Mouse (Mus musculus) lung, postnatal 25 days (tissue): ENCODE results near the gene Gm20388.

ENCODE experiments used
- DNase-seq: peaks from one replicate; pipeline ENCODE4 v3.0.0; 2022; ENCODE audit warnings: low spot score

Gene Gm20388

DNA sequence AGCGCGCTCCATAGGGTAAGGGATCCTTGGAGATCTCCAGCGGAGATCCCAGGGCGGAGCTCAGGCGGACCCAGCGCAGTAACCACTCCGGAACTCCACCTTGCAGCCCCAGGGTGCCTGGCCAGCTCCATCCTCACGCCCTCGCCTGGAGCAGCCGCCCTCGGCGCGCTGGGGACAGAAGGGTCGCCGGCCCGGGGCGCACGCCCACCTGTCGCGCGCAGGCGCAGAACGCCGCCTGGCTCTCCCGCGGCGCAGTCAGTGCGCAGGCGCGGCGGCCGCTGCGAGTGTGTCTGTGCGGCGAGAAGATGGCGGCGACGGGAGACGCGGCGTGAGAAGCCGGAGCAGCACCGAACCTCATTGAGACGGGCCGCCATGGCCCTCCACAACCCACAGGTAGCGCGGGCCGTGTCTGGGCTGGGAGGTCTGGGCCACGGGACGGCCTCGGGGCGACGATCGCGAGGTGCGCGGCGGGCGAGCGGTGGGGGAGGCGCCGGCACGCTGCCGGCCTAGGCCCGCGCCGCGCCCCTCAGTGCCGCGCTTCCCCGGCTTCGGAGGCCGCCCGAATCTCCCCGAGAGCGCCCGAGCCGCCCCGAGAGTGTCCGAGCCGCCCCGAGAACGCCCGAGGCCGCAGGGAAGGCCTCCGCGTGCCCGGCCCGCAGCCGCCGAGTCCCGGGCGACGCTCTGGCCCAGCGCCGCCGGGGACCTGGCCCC lies at the start of gene Gm20388:
Gene Gm20388, plus strand, starts transcription at position 295 of the 711 bp plus-strand sequence.
- peak; percentile 92 for DNase-seq

DNA sequence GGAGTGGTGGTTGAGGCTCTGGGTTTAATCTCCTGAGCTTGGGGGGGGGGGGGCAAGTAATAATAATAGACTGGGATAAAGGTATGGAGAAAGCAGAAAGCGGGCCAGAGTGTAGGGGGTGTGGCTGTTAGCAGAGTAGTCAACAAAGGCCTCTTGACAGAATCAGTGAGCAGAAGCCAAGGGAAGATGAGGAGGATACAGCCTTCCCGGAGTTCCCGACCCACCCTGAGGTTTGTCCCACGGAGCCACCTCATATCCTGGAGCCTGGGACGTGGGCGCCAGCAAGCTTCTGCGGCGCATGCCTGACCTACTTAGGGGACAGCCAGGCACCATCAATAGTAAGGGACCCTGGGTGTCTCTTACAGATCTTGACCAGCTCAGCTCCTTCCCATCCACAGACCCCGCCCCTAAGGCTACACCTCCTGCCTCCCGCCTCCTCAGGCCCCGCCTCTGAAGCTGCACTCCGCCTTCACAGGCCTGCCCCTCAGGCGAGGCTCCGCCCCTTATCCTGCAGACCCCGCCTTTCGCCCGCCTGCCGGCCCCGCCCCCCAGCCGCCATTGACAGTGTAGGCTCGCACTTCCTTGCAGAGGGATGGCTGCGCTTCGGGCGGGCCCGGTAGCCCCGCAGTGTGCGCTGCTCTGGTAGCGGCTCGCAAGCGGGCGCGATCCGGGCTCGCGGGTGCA lies 48.8 kb upstream of the Gm20388 start, which contains the start of gene Klhl36:
Gene Klhl36, plus strand, starts transcription at position 561 of the 684 bp plus-strand sequence.
- DNase-seq = peak; percentile 97

DNA sequence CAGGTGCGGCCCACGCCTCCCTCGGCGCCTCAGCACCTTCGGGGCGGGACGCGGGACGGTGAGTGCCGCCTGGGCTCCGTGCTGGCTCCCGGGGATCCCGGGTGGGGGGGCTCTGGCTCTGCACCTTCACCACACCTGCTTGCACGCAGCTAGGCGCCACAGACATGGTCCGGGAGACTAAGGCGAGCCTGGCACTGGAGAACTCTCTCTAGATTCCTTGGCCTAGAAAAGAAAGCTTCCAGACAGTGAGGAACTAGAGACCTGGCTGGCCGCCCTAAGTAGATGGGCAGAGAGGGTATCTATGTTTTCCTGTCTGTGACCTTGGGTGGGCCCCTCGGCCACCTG lies 48.3 kb upstream of the Gm20388 start:
- DNase-seq = no peak

DNA sequence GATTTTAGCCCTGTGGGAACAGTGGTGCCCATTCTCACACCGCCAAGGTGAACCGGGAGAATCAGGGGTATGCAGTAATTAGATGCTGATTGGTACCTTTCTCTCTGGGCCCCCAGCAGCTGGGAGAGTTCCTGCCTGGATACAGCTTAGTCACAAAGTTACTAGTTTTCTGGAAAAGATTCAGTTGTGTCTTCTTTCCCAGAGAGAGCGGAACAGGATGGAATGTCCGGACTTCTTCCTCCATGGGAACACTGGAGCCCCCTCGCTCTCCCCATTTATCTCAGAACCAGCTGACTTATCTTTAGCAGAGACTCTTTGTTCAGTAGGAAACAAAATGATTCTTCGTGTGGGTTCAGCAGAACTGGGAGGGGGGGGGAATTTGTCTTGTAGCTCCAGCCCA lies 47.9 kb upstream of the Gm20388 start:
- no peak for DNase-seq

DNA sequence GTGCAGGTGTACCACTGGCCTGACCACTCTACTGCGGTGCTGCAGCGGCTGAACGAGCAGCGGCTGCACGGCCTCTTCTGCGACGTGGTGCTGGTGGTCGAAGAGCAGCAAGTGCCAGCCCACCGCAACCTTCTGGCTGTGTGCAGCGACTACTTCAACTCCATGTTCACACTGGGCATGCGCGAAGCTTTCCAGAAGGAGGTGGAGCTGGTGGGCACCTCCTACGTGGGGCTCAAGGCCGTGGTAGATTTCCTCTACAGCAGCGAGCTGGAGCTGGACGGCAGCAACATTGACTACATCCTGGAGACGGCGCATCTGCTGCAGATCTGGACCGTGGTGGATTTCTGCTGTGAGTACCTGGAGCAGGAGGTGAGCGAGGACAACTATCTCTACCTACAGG lies 41.0 kb upstream of the Gm20388 start:
- DNase-seq = no peak

DNA sequence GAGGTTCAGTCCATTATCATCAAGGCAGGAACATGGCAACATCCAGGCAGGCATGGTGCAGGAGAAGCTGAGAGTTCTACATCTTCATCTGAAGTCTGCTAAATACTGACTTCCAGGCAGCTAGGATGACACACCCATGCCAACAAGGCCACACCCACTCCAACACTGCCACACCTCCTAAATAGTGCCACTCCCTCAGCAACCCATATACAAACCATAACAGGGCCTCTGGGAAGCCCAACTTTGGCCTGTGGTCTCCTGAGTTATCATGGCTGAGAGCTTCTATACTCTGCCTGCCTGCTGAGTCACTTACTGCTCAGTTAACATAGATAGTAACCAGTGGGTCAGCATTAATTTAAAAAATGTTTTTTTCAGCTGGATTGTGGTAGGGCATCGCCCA lies 37.5 kb upstream of the Gm20388 start:
- no peak for DNase-seq

DNA sequence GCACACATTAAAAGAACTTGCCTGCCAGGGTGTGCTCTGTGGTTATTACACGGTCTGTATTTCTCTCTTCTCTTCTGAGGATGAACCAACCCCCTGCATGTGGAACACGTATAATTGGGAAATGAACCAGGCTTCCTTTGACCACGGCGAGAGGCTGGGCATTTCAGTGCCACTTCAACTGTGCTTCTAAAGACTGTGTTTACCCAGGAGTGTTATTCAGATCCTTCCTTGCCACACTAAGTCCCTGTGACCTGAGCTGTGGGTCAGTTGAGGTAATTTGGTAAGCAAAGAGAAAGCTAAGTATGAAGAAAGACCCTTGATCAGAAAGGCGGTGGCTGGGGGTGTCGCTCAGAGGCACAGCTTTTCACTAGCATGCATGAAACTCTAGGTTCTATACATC lies 29.3 kb upstream of the Gm20388 start:
- peak; percentile 56 for DNase-seq

DNA sequence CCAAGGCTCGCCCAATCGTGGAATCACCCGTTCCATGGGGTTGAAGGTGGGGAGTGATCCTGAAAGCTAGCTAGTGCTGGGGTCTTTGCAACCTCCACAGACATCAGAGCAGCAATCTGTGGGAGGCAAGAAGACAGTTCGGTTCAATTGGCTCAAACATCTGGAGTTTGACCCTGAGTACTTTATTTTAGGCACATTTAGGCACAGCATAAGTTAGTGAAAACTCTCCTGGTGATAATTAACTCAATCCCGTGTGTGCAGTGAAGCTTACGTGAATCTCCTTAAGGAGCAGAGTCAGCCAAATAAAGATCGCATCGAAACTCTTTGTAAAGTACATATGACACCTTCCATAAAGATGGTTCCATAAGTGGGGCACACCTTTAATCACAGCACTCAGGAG lies 28.7 kb upstream of the Gm20388 start:
- DNase-seq = no peak

DNA sequence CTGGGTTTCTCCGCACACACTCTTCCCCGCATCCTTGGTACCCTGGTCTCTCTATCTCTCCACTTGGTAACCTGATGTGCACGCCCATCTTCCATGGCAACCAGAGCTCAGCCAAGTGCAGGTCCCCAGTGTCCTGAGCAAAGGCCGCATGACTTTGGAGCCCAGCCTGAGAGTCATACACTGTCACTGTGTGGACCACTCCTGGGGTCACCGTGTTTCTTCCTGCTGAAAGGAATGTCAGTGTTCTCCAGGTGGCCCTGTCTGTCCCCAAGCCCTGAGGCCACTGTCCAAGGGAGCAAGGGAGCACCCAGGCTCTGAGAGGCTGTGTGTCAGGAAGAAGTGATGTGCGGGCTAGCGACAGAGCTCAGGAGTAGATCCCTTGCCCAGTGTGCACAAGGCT lies 27.4 kb upstream of the Gm20388 start:
- DNase-seq = no peak

DNA sequence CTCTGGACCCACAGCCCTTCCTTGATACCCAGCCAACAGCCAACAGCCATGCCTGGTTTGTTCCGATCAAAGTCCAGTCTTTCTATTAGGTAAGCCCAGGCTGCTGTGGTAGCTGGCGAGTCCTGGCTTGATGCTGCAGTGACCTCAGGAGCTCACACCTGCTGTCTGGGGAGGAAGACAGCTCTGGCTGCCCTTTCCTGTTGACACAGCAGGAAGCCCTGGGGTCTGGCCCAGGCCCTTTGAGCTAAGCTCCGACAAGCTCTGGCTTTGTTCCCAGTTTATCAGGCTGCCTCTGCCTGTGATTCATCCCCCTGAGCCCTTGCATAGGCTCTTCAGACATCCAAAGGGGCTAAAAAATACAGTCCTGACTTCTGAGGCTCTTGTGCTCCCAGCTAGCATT lies 25.0 kb upstream of the Gm20388 start:
- DNase-seq = peak; percentile 15

DNA sequence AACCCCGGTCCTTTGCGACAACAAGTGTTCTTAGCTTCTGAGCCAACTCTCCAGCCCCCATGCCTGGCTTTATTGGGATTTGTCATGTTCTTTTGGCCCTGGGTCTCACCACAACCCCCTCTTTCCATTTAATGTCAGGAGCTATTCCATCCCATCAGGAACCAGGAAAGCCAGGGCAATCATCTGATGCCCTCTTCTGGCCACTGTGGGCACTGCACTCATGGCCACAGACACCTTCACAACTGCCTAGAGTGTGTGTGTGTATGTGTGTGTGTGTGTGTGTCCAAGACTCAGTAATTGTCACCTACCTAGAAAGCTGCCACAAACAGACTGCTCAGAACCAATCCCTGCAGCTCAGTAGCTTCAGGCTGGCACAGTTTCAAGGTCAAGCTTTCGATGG lies 23.5 kb upstream of the Gm20388 start:
- DNase-seq = peak; percentile 35

DNA sequence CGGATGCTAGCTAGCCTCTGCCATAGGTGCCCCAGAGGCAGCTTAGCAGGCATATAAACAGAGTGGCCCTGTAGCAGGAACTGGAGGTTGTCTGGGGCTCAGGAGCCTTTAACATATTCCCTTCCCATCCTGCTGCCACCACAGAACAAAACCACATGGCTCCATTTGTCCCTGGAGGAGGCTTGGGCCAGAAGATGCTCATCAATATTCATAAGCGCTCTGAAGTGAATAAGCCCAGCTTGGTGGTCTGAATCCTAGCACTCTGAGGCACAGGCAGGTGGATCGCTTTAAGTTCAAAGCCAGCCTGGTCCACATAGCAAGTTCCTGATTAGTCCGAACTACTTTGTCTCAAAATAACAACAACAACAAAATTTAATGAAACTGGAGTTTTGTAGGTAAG lies 22.6 kb upstream of the Gm20388 start:
- no peak for DNase-seq

DNA sequence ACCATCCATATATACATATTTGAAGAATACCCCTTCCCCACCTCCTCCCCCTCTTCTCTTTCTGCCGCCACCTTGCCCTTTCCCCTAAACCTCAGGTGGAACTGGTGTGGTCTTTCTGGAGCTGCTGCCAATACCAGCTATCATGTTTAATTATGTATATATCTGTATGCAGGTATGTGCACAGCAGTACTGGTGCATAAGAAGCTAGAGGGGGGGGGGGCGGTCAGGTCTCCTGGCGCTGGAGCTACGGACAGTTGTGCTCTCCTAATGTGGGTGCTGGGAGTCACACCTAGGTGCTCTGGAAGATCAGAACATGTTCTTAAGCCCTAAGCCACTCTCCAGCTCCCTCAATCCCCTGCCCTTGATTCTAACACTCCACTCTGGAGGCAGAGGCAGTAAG lies 13.6 kb upstream of the Gm20388 start:
- DNase-seq = no peak

DNA sequence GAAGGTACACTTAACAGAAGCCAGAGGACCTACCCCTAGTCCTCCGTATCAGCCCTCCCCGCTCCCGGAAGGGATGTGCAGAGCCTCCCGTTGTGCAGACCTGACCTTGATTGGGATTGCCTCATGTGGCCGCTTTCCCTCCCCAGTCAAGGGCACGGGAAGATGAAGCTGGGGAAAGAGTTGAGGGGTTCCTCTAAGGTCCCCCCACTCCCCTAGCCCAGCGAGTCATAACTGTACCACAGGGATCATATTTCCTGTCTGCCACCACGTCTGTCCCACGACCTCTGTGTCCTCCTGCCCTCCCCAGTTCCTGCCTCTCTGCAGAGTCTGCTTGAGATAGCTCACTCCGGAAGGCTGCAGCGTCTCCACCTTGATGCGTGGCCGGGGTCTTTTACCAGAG lies 12.7 kb upstream of the Gm20388 start:
- DNase-seq = no peak

DNA sequence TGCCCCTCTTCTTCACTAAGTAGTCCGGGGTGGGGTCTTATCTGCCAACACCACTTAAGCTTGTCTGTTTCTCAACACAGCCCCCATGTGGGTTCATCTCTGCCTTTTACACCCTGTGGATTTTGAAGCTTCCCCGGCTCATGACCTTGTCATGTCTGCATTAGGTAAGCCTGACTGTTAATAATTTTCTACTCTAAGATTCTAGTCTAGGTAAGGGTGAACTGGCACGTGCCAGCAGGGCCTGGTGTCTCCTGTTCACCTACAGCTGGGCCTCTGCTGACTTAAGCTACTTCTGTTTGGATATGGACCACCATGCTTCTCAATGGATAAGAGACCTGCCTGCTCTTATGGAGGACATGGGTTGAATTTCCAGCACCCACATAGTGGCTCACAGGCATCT lies 9.3 kb upstream of the Gm20388 start:
- no peak for DNase-seq

DNA sequence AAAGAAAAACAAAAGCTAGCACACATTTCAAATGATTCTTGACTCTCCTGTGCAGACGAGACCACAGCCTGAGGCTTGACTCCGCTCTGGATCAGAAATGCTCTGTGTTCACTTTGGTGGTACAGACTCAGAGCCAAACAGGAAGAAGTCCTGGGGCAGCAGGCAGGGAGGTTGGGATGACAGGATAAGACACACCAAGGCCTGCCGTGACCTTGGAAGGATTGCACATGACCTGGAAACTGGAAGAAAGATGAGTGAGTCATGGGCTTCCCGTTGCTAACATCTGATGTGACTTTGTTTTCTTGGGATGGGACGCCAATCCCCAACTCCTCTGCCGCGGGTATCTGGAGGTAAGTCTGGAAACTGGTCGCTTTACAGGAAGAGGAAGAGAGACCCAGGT lies 8.7 kb upstream of the Gm20388 start:
- no peak for DNase-seq

DNA sequence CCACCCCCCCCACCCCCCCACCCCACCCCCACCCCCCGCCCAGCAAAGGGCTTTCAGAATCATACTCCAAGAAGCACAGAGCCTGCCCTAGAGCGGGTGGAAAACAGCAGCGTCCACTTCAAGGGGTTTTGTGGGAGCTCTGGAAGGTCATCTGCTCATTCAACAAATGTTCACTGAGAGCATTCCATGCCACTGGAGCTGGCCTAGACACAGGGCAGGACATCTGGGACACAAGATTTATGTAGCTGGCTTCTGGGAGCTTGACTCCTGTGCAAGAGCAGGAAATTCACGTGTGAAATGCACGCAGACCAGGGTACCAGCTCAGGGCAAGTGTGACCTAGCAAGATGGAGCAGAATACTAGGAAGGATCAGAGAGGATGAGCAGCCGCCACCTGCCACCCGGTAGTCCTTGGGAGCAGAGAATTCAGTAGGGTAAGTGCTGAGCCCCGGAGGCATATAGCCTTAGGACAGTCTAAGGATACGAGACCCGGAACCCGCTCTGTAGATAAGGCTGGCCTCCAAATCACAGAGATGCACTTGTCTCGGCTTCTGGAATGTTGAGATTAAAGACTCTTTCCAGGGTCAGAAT lies 6.2 kb upstream of the Gm20388 start:
- DNase-seq = no peak

DNA sequence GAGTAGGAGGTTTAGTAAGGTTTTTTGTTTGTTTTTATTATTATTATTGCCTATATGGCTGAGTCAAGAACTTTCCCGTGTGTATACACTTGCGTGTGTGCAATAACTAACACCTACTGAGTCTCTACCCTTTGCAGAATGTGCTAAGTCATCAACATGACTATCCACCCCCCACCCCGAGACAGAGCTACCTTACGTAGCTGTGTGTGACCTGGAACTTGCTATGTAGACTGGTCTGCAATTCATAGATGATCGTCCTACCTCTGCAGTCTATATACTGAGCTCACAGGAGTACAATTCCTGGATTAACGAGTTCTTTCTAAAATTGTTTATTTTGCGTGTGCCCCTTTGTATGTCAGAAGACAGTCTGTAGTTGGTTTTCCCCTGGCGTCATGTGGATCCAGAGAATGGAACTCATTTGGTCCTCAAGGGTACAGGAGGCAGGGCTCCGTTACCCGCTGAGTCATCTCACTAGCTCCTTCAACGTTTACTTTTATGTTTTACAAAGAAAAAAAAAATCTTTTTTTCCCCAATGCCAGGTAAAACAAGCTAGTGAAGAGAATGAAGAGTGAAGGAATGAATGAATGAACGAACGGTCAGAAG lies 596 bp upstream of the Gm20388 start, which contains the start of gene Usp10:
Gene Usp10, plus strand, starts transcription at position 417 of the 603 bp plus-strand sequence.
- DNase-seq = no peak

DNA sequence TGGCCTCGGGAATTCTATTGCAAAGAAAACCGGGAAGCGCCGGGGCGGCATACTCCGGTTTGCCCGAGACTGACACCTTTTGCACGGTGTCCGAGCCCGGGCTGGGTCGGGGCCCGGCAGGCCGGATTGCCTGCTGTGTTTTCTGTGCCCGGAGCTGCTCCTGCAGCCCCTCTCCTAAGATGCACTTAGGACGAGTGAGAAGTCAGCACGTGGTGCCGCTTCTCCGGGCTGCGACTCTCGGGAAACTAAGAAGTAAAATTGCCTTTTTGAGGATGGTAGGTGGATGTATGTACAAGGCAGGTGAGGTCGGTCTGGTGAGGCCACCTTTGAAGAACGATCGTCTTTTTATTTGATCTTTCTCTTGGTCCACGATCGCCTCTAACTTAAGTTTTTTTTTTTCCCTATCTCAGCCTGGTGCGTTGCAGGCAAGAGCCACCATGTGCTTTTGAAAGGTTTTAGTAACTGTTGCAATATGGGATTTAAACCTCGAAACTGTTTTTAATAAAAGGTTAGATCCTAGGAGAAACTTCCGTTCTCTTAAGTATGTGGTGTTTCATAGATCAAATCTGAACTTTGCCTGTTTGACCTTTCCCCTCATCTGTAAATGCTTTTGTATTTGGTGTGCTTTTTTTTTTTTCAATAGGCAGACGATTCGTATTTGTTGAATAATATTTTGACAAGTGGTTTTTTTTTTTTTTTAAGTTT lies 769 bp downstream of the Gm20388 start:
- DNase-seq = no peak

DNA sequence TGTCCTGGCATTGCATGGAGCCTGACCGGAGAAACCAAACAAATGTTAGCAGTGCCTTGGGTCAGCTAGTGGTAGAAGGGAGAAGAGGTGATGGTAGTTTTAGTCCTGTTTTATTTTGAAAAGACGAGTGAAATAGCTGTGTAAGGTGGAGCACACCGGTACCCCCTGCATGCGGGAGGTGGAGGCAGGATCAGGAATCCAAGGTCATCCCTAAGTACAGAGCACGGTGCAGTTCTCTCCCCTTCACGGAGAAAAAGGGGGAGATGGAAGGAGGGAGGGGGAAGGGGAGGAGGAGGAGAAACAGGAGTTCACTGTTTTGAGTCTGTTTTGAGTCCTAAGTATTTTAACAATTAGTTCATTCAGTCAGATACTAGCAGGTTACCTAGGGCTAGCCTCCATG lies 2.0 kb downstream of the Gm20388 start:
- DNase-seq = no peak

DNA sequence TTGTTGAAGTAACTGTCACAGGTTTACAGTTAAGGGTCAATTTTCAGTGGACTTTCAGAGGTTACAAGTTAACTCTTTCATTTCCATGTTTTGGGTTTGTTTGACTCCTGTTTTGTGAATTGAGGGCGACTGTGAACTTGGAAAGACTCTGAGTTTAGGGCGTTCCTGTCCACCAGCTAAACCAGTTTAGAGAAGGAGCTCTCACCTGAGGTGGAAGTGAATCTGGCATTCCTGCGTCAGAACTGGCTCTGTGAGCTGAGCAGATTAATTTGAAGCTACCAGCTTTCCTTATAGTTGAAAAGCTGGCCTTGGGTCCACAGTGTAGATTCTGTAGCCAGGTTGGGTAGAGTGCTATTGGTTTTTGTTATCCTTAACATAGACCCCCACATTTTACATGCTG lies 2.5 kb downstream of the Gm20388 start:
- peak; percentile 29 for DNase-seq

DNA sequence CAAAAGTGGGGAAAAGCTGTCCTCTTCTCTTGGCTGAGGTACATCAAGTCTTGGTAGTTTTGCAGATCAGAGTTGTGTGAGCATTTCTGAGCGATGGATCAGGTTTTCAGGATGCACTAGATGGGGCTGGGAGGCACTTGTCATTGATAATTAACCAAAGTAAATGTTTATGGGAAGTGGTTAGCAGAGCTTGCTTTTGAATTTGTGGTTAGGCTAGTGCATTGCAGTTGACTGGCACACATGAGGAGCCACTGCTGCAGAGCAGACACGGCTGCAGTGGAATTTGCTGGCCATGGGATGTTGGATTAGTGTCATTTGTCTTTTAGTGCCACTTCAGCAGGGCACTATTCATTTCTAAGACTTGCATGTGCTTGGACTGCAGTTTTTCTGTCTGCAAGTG lies 3.5 kb downstream of the Gm20388 start:
- no peak for DNase-seq
